Mouse (Mus musculus) intestine, embryonic 16.5 days (tissue): ENCODE data around the gene Sipa1l3. TPM values are rescaled to one million over a fixed set of nuclear protein-coding genes. Genes with fewer than 3 reads are reported as not detected.

Source experiments
- ATAC-seq: fragments of 200-750 bp; cut with Nextera tagmentation; 2 replicates; pipeline ENCODE4 v1.8.0; 2017; ENCODE audit warnings: moderate TSS enrichment, moderate library complexity
- H3K27ac ChIP-seq: fragments of 300-500 bp; sonication (generic); 2 replicates; pipeline ENCODE4 v1.5.1; 2014; ENCODE audit warnings: mild to moderate bottlenecking, low read length
- H3K27me3 ChIP-seq: fragments of 300-500 bp; sonication (generic); replicated peaks from 2 replicates; pipeline ENCODE4 v1.6.1; 2014; ENCODE audit warnings: low read length, control low read depth, mixed read lengths; ENCODE audit not compliant: control insufficient read depth, insufficient read depth
- H3K36me3 ChIP-seq: fragments of 300-500 bp; sonication (generic); 2 replicates; pipeline ENCODE4 v1.6.1; 2014; ENCODE audit warnings: low read length, control low read depth; ENCODE audit not compliant: control insufficient read depth, insufficient read depth
- H3K4me1 ChIP-seq: fragments of 300-500 bp; sonication (generic); 2 replicates; pipeline ENCODE4 v1.6.1; 2014; ENCODE audit warnings: low read length, control low read depth, mixed read lengths; ENCODE audit not compliant: control insufficient read depth, insufficient read depth
- H3K4me2 ChIP-seq: fragments of 300-500 bp; sonication (generic); 2 replicates; pipeline ENCODE4 v1.6.1; 2014; ENCODE audit warnings: low read depth, low read length, control low read depth
- H3K4me3 ChIP-seq: fragments of 300-500 bp; sonication (generic); 2 replicates; pipeline ENCODE4 v1.5.1; 2014; ENCODE audit warnings: mild to moderate bottlenecking, low read length
- H3K9ac ChIP-seq: fragments of 300-500 bp; sonication (generic); 2 replicates; pipeline ENCODE4 v1.6.1; 2014; ENCODE audit warnings: low read depth, low read length
- H3K9me3 ChIP-seq: fragments of 300-500 bp; sonication (generic); 2 replicates; pipeline ENCODE4 v1.6.1; 2016; ENCODE audit warnings: low read length, control low read depth; ENCODE audit not compliant: control insufficient read depth
- WGBS: fragments of 180-500 bp; shearing (Covaris S2); extraction: QIAGEN DNeasy Blood & Tissue Kit; methylation state at CpG from one replicate; pipeline ENCODE4 v1.1.7; 2014; 5-methylcytosine and 5-hydroxymethylcytosine counted together
- polyA plus RNA-seq: library from polyadenylated mRNA; unstranded; fragments of >200 nt; fragmentation: Nextera tagmentation; extraction: Ambion mirVana; gene quantifications from 2 replicates; pipeline ENCODE4 v1.2.1, GENCODE M21; 2015

The Sipa1l3 gene
- polyA plus RNA-seq: 22.9 and 24.1 TPM in 2 replicates

DNA sequence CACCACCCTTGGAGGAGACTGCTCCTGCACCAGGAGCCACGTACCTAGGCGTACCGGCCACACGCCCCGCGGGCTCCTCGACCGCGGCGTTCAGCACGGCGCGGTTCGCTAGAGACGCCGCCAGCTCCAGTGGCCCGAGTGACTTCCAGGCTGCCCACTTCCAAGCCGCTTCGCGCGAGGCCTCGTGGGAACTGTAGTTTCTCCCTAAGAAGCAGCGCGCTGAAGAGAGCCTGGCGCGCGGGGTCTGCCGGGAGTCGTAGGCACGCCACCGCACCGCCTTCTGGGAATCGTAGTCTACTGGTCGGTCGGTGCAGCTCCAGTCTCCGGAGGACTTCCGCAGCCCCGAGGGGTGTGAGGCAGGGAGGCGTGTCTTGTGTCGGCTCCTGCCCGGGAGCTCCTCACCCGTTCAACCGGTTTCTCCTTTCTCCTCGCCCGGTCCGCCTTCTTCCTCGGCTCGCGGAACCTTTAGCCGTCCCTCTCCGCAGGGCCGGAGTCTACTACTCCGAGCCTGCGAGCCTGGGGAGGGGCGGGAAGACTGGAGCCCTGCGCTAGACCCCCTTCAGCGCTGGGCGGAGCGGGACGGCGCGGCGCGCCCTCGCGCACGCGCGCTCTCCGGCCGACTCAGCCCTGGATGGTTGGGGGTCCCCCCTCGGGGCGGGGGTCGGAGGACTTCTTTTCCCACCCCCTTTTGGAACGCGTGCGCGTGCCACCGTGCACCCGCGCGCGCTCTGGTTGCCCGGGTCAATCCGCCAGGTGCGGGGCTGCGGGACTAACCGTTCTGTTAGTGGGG lies at the start of gene Sipa1l3:
Gene Sipa1l3, minus strand, starts transcription at position 221 of the 790 bp plus-strand sequence.
- H3K4me1 ChIP-seq: peaks cover 35% of the 10 kb centered on the region
- H3K27ac ChIP-seq: peak within 1 kb of the TSS; percentile 86
- no peaks in the 10 kb centered on the region for H3K9me3 ChIP-seq
- no peaks in the 10 kb centered on the region for H3K36me3 ChIP-seq
- H3K27me3 ChIP-seq: no peaks in the 10 kb centered on the region
- peak within 1 kb of the TSS; percentile 86 for H3K4me3 ChIP-seq
- peak within 1 kb of the TSS; percentile 85 for H3K4me2 ChIP-seq
- peak; percentile 96 for ATAC-seq
- WGBS: under 1% methylated on average over 88 of the region's 88 CpGs
- H3K9ac ChIP-seq: peak within 1 kb of the TSS; percentile 90

DNA sequence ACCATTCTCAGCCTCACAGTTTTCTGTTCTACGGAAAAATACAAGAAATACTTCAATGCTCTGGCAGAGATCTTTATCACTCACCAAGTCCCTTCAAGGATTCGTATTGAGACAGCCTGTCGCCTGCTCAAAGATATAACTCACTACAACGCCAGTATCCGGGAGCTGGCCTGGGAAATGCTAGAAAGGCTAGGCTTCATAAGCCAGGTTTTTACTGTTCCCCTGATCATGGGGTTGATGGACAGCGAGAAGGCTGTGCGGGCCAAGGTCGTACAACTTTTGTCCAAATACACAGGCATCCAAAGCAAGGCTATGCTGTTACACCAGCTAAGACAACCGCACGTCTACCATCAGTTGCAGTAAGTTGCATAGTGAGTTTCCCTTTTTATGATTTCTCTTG lies 44.6 kb upstream of the Sipa1l3 start:
- no peak overlapping the region for H3K27ac ChIP-seq
- no peak overlapping the region for H3K9ac ChIP-seq
- H3K36me3 ChIP-seq: no peaks in the 10 kb centered on the region
- no peak overlapping the region for H3K4me2 ChIP-seq
- H3K4me1 ChIP-seq: no peaks in the 10 kb centered on the region
- 88% methylated on average over 10 of the region's 10 CpGs for WGBS
- H3K4me3 ChIP-seq: no peak overlapping the region
- H3K9me3 ChIP-seq: no peaks in the 10 kb centered on the region
- no peaks in the 10 kb centered on the region for H3K27me3 ChIP-seq
- ATAC-seq: no peak

DNA sequence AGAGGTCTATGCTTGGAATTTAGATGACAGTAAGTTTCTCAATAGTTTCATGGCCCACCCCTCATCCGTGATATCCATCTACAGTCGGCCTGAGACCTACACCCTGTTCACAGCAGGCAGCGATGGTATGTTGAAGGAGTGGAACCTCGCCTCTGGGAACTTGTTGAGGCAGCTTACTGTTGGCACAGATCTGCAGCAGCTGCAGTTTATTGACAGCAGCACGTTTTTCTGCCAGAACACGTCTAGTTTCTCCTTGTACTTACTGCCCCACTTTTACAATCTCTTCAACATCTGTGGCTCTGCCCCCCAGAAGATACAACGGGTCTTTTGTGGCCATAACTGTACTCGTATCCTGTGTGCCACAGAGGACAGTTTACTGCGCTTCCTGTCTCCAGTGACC lies 42.6 kb upstream of the Sipa1l3 start:
- Histone ChIP-seq H3K9me3 (no peaks in the 10 kb centered on the region), H3K9ac (no peak overlapping the region), H3K27ac (no peak overlapping the region), H3K4me1 (no peaks in the 10 kb centered on the region), H3K4me2 (no peak overlapping the region), H3K27me3 (no peaks in the 10 kb centered on the region), H3K4me3 (no peak overlapping the region), H3K36me3 (no peaks in the 10 kb centered on the region)
- ATAC-seq: no peak
- 73% methylated on average over 9 of the region's 9 CpGs for WGBS

DNA sequence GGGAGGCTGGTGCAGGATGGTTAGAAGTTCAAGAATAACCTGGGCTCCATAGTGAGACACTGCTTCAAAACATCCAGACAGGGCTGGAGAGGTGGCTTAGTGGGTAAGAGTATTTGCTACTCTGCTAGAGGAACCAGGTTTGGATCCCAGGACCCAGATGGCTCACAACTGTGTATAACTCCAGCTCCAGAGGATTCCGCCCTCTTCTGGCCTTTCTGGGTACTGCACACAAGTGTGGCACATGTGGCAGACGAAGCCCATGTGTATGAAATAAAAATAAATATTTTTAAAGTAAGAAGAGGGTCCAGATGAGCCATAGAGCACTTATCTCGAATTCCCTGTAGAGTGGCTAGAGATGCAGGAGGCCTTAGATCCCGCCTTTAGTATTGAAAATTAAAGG lies 40.8 kb upstream of the Sipa1l3 start:
- Histone ChIP-seq H3K36me3 (no peaks in the 10 kb centered on the region), H3K4me3 (no peak overlapping the region), H3K27me3 (no peaks in the 10 kb centered on the region), H3K9ac (no peak overlapping the region), H3K4me1 (no peaks in the 10 kb centered on the region), H3K9me3 (no peaks in the 10 kb centered on the region), H3K27ac (no peak overlapping the region), H3K4me2 (no peak overlapping the region)
- ATAC-seq: no peak
- WGBS: 71% methylated on average over 4 of the region's 4 CpGs

DNA sequence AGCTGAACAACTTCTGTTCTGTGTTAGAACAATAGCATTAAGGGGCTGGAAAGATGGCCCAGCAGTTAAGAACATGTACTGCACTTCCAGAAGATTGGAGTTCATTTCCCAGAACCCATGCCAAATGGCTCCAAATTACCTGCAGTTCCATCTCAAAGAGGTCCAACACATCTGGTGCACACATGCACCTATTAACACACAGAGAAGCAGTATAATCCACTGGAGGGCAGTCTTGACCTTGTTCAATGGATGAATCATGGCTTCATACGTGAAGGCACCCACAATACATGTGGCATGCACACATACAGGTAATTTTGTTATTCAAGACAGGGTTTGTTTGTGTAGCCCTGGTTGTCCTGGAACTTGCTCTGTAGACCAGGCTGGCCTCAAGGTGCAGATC lies 40.3 kb upstream of the Sipa1l3 start:
- H3K27ac ChIP-seq: no peak overlapping the region
- H3K4me2 ChIP-seq: no peak overlapping the region
- no peak overlapping the region for H3K9ac ChIP-seq
- no peak overlapping the region for H3K4me3 ChIP-seq
- H3K36me3 ChIP-seq: no peaks in the 10 kb centered on the region
- H3K4me1 ChIP-seq: no peaks in the 10 kb centered on the region
- no peaks in the 10 kb centered on the region for H3K27me3 ChIP-seq
- no peak for ATAC-seq
- 79% methylated on average over 1 of the region's 1 CpGs for WGBS
- no peaks in the 10 kb centered on the region for H3K9me3 ChIP-seq

DNA sequence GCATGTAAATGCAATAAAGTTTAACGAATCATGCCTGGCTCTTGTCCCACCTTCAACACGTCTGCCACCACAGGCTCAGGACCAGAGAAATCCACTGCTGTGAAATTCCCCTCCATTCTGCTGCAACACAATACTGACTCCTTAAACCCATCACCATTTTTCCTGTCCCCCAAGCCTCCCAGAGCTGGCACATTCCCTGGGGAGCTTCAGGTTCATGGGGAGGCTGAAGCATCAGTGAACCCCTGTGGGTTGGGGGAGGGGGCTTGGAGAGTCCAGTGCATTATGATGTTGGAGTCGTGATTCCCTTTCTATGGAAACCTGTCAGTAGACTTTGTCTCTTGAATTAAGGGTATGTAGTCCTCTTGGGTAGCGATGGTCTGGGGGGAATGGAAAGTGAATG lies 37.8 kb upstream of the Sipa1l3 start:
- H3K4me1 ChIP-seq: no peaks in the 10 kb centered on the region
- no peak overlapping the region for H3K9ac ChIP-seq
- no peak overlapping the region for H3K27ac ChIP-seq
- H3K4me3 ChIP-seq: no peak overlapping the region
- no peak overlapping the region for H3K4me2 ChIP-seq
- H3K9me3 ChIP-seq: no peaks in the 10 kb centered on the region
- no peaks in the 10 kb centered on the region for H3K36me3 ChIP-seq
- WGBS: 71% methylated on average over 4 of the region's 4 CpGs
- no peaks in the 10 kb centered on the region for H3K27me3 ChIP-seq
- ATAC-seq: no peak

DNA sequence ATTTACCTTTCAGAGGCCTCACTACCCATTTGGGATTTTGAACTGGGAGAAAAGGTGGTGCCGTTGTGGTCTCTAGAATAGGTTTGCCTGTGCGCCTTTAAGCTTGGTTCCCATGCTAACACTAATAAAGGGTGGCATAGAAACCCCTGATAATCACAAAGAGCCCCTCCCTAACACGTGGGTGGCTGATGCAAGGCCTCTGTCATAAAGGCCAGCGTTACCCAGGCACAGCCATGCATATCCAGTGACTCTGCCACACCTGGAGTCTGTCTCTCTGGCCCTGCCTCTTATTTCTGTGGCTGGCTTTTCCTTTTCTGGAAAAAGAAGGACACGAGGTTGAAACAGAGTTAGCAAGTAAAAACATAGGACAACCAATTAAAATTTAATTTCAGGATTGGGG lies 37.1 kb upstream of the Sipa1l3 start:
- Histone ChIP-seq H3K27me3 (no peaks in the 10 kb centered on the region), H3K9ac (no peak overlapping the region), H3K27ac (no peak overlapping the region), H3K4me2 (no peak overlapping the region), H3K4me1 (no peaks in the 10 kb centered on the region), H3K9me3 (no peaks in the 10 kb centered on the region), H3K4me3 (no peak overlapping the region), H3K36me3 (no peaks in the 10 kb centered on the region)
- 67% methylated on average over 5 of the region's 5 CpGs for WGBS
- ATAC-seq: no peak

DNA sequence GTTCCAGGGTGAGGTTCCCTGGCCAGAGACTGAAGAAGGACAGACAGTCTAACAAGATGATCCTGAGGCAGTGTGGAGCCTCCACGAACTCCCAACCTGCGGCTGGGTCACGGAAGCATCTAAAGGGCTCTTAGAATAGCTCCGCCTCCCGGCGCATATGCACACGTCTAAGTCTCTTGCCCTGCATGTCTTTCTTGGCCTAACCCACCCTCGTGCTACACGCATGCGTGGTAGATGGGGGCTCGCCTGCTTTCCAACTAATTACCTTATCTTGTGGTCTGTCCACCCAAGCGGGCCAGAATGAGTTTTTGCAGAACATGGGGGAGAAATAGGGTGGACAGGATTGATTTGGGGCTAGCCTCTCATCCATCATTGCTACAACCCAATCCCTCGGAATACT lies 36.6 kb upstream of the Sipa1l3 start:
- Histone ChIP-seq H3K9me3 (no peaks in the 10 kb centered on the region), H3K4me2 (no peak overlapping the region), H3K4me1 (no peaks in the 10 kb centered on the region), H3K27ac (no peak overlapping the region), H3K36me3 (no peaks in the 10 kb centered on the region), H3K4me3 (no peak overlapping the region), H3K27me3 (no peaks in the 10 kb centered on the region), H3K9ac (no peak overlapping the region)
- ATAC-seq: no peak
- WGBS: 86% methylated on average over 13 of the region's 13 CpGs

DNA sequence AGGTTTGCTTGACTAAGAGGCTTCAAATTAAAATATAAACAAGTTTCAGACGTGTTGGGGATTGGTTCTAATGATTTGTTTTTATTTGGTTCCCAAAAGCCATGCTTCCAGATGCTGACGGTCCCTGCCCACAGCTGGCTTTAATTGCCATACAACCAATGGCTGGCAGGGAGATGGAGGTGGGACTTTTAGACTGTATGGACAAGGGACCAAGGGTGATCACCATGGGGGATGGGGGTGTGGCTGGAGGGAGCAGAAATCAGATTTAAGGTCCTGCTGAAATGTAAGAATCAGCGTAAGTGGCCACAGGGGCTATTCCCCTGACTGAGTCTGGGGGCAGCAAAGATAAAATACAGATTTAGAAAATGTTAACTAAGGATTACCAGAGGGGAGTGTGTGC lies 32.2 kb upstream of the Sipa1l3 start:
- ATAC-seq: no peak
- Histone ChIP-seq H3K36me3 (no peaks in the 10 kb centered on the region), H3K9ac (no peak overlapping the region), H3K4me2 (no peak overlapping the region), H3K4me1 (no peaks in the 10 kb centered on the region), H3K27me3 (no peaks in the 10 kb centered on the region), H3K27ac (no peak overlapping the region), H3K9me3 (no peaks in the 10 kb centered on the region), H3K4me3 (no peak overlapping the region)
- 49% methylated on average over 3 of the region's 3 CpGs for WGBS

DNA sequence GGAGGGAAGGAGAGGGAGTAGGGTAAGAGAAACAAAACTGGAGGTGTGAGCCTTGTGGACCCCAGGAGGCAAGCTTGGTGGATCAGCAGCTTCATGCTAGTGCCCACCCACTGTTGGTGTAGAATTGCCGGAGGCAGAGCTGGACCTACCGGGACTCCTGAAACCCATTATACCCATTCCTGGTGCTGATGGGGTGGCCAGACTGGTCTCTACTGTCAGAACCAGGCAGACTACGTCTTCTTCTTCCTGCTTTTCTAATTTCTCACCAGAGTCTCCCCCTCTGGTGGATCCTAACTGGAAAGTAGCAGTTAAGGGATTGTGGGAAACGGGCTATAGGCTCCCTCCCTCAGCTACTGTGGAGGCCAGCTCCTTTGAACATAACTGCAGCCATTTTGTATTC lies 23.2 kb upstream of the Sipa1l3 start:
- Histone ChIP-seq H3K36me3 (no peaks in the 10 kb centered on the region), H3K9ac (no peak overlapping the region), H3K4me3 (no peak overlapping the region), H3K27me3 (no peaks in the 10 kb centered on the region), H3K4me2 (no peak overlapping the region), H3K9me3 (no peaks in the 10 kb centered on the region; the same call in 1 of the 2 replicates), H3K4me1 (no peaks in the 10 kb centered on the region), H3K27ac (no peak overlapping the region)
- ATAC-seq: no peak
- 85% methylated on average over 4 of the region's 4 CpGs for WGBS
